ENCODE assay signal across 7 mouse cellular contexts in genomic region chr1:151346681-151347127, GRCm38 (mm10). TPM values are rescaled to one million over a fixed set of nuclear protein-coding genes. Genes with fewer than 3 reads are reported as not detected.
A peak's percentile ranks its signal among the peaks of the same experiment; 100 is the strongest.
DNase-seq lines count a peak whose midpoint lies in the region; ATAC-seq lines count a peak whose summit lies in the region.

No protein-coding gene starts in this region.

- peak overlapping the region; percentile 42 for H3K27ac ChIP-seq in stomach, embryonic 16.5 days (ENCODE audit: low read length)

- ATAC-seq in erythroid progenitor cell, adult 5-6 weeks (replicated peaks; ENCODE audit: low FRiP score, poor library complexity, severe bottlenecking) = peak; percentile 48
- no peak for ATAC-seq in stomach, embryonic 16.5 days (ENCODE audit: insufficient read depth, low FRiP score)

- H3K4me1 ChIP-seq in stomach, embryonic 16.5 days (ENCODE audit: control insufficient read depth, insufficient read depth, low read length) = peaks cover 28% of the 10 kb centered on the region

- no peak overlapping the region for H3K9ac ChIP-seq in stomach, embryonic 16.5 days (ENCODE audit: low read length)

- 32% methylated on average over 6 of the region's 6 CpGs for WGBS in stomach, embryonic 16.5 days

- H3K4me3 ChIP-seq in stomach, embryonic 16.5 days (replicated peaks; ENCODE audit: low read length) = peak overlapping the region; percentile 89

- H3K27me3 ChIP-seq in stomach, embryonic 16.5 days (ENCODE audit: control insufficient read depth, insufficient read depth, low read length) = no peaks in the 10 kb centered on the region

- no peaks in the 10 kb centered on the region for H3K9me3 ChIP-seq in stomach, embryonic 16.5 days (replicated peaks; ENCODE audit: control insufficient read depth, low read length)

- peak; percentile 18 for DNase-seq in thymus, postnatal 25 days
- no peak for DNase-seq in thymus, postnatal 14 days
- DNase-seq in liver = peak; percentile 55
- DNase-seq in ovary, postnatal 36 days (ENCODE audit: low spot score) = no peak
- DNase-seq in kidney, postnatal 14 days = no peak

- peak overlapping the region; percentile 83 for H3K4me2 ChIP-seq in stomach, embryonic 16.5 days (ENCODE audit: low read depth, low read length)

- peaks cover 5% of the 10 kb centered on the region; the same call in 1 of the 2 replicates for H3K36me3 ChIP-seq in stomach, embryonic 16.5 days (ENCODE audit: control insufficient read depth, insufficient read depth, low read length)

RNA-seq across cellular contexts. Expression of gene Ivns1abp, which starts 2.4 kb away (rescaled TPM):
- 54.1 and 68.8 TPM in 2 replicates for total RNA-seq in erythroid progenitor cell, adult 5-6 weeks (2015; ENCODE audit: low replicate concordance)
- total RNA-seq in erythroid progenitor cell, adult 5-6 weeks (2017; ENCODE audit: low replicate concordance) = 51.1 and 58.4 TPM in 2 replicates
- 215 and 222 TPM in 2 replicates for polyA plus RNA-seq in stomach, embryonic 16.5 days (2015; fragmentation: Nextera tagmentation; extraction: Ambion mirVana)

Comparison
In these comparisons a context has a peak if more than half of its experiments do, and no peak if none do; other contexts are left out.
1. DNase-seq: peak in thymus, postnatal 25 days (single experiment) and liver (single experiment); none in thymus, postnatal 14 days (single experiment), ovary, postnatal 36 days (single experiment) and kidney, postnatal 14 days (single experiment).